Mouse (Mus musculus) ES-Bruce4 (cell line): ENCODE results near the gene Armc9.

Experiments used
- CTCF ChIP-seq: IDR thresholded peaks from one replicate; pipeline ENCODE4 v1.8.1; 2011; ENCODE audit warnings: low read depth, low read length
- EP300 ChIP-seq: IDR thresholded peaks from 2 replicates; pipeline ENCODE4 v1.6.1; 2011; ENCODE audit warnings: low read depth, low read length; ENCODE audit not compliant: insufficient read depth
- POLR2A ChIP-seq: IDR thresholded peaks from one replicate; pipeline ENCODE4 v1.8.1; 2011; ENCODE audit warnings: low read length; ENCODE audit not compliant: insufficient read depth

GRCm38 (mm10) chr1:86303873-86304250 is 149.3 kb downstream of the Armc9 start:
- TF ChIP-seq POLR2A (no peak), CTCF (no peak), EP300 (no peak)
